Mouse (Mus musculus): ENCODE results near the gene Aars.
"Not testable (repeated sequence)": the region's sequence is repeated elsewhere in the genome, so short reads cannot be mapped to it uniquely, and the experiment has no call there.

Gene Aars

DNA sequence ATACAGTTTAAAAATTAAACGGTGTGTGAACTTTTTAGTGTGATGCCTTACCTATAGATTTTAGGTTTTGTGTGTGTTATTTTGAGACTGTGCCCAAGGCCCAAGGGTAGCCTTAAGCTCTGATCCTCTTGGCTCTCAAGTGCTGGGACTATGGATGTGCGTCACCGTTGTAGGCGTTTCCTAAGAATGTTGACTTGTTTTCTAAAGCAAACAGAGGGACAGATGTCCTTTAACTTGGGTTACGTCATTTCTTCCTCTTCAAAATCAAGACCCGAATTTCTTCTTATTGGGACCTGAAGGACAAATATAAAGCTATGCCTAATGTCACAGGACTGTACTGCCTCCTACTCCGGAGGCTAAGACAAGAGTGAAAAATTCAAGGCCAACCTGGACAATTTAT lies at the start of gene Aars:
Gene Aars, plus strand, starts transcription at position 229 of the 400 bp plus-strand sequence.
- DNase-seq (ENCODE audit: low spot score) = no peak

DNA sequence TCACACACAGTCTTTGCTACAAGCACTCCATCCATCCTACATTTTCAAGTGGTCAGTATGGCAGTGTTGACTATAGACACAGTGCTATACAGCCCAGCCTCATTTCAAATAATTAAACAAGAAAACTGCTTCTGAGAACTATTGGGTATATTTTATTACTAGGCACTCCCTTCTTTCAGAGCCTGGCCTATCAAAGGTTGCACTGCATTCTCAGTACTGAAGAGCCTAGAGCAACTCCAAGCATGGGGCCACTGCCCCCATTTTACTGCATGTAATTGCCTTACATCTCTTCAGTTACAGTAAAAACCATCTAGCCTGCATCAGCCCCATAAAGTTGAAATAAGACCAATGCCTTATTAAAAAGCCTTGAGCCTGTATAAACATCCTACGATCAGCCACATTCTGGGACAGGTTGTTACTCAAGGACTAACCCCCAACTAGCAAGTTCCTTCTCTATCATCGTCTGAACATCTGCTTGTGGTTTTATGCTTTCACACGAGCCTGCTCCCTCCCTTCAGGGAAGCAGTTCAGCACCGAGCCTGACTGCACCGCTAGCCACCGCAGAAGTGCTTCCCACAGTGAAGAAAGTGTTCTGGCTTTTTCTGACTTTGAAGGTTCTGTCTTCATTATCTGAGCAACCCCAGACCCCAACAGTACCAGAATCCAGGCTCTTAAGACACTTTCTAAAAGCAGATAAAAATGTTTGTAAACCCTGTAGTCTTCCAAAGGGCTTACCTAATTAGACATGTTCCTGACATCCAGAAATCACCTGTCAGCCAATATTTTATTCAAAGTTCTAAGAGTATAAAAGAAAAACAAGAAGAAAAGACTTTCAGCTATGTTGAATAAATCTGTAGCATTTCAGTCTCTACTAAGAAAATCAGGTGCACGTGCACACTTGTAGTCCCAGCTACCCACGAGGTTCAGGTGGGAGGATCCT lies 44.9 kb upstream of the Aars start:
- DNase-seq (ENCODE audit: low spot score) = no peak

DNA sequence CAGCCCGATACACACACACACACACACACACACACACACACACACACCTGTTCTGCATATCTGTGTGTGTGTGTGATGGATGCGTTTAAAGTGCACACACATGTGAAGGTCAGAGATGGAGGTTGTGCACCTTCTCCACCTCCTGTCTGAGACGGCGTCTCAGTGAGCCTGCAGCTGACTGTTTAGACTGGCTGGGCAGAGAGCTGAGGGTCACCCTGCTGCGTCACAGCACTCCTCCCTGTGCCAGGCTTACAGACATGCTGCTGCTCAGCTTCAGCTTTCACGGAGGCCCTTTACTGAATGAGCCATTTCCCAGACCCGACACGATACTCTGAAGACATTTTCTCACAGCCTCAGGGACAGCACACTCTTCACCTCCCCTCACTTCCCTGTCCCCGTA lies 42.9 kb upstream of the Aars start:
- no peak for DNase-seq (ENCODE audit: low spot score)

DNA sequence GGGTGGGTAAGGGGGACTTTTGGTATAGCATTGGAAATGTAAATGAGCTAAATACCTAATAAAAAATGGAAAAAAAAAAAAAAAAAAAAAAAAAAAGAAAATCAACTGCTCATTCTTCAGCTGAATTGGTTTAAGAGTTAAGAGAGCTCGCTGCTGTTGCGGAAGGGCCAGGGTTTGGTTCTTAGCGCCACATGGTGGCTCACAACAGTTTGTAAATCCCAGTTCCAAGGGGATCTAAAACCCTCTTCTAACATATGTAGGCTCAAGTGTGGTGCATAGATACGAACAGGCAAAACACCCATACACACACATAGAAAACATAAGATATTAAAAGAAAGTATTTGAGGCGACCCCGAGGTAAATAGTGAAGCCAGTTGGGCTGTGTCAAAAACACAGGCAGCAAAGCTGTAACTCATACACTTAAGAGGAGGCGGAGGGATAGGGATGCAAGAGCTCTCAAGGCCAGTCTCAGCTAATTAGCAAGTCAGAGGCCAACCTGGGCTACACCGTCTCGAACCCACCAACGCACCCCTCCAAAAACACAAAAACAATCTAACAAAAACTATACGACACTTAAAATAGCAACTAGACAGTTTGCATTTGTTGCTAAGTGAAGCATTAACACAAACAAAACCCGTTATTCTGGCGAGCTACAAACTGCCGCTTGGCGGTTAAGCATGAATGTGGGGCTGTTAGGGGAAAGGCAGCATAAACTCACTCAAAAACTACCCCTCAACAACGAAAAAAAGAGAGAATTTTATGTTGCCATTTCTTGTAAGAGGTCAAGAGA lies 36.1 kb upstream of the Aars start:
- DNase-seq (ENCODE audit: low spot score) = peak; percentile 11

- peak; percentile 88 for DNase-seq (ENCODE audit: low spot score)
Observed at GRCm38 (mm10) chr8:110997547-110998531, 35.1 kb upstream of the Aars start, which contains the start of gene Ddx19a. Gene Ddx19a (minus strand): TSS chr8:110997800.

GRCm38 (mm10) chr8:111010230-111010991 lies 22.5 kb upstream of the Aars start:
- DNase-seq (ENCODE audit: low spot score) = not testable (repeated sequence)

DNA sequence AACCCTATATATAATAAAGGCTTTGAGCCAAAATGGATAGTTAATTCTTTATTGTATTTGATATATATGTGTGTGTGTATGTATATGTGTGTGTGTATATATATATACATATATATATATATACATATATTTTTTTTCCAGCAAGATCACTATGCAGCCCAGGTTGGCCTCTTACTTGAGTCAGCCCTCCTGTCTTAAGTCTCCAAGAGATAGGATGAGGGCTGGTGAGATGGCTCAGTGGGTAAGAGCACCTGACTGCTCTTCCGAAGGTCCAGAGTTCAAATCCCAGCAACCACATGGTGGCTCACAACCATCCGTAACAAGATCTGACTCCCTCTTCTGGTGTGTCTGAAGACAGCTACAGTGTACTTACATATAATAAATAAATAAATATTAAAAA lies 6.3 kb upstream of the Aars start:
- not testable (repeated sequence) for DNase-seq (ENCODE audit: low spot score)

DNA sequence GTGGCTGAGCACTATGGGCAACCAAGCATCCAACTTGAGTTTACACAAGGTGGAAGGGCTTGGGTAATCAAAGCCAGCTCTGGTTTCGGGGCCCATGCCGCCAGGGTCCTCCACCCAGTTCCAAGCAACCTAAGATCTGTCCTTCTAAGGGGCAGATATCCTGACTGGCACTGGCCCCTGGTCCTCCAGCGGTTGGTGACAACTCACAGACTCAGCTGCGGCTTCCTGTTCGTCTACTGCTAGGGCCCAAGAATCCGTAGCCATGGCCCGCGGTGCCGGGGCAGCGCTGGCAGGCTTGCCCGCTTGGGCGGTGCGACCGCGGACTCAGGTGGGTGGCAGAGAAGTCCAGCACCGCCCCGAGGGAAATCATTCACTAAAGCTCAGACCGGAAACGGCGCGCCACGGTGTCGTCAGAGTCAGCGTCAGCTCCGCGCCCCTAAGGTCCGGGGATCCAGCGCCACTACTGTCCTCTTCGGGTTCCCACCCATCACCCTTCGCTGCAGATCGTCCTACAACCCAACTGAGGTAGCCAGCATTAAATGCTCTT lies 5.5 kb upstream of the Aars start:
- peak; percentile 84 for DNase-seq (ENCODE audit: low spot score)

GRCm38 (mm10) chr8:111029589-111029988 lies 3.4 kb upstream of the Aars start:
- DNase-seq (ENCODE audit: low spot score) = peak; percentile 17

- DNase-seq (ENCODE audit: low spot score) = no peak
Observed at GRCm38 (mm10) chr8:111030045-111030444, 2.9 kb upstream of the Aars start.

- DNase-seq (ENCODE audit: low spot score) = no peak
Observed at GRCm38 (mm10) chr8:111031572-111031971, 1.4 kb upstream of the Aars start, which contains the start of gene Ddx19b. Gene Ddx19b (minus strand): TSS chr8:111031751.

DNA sequence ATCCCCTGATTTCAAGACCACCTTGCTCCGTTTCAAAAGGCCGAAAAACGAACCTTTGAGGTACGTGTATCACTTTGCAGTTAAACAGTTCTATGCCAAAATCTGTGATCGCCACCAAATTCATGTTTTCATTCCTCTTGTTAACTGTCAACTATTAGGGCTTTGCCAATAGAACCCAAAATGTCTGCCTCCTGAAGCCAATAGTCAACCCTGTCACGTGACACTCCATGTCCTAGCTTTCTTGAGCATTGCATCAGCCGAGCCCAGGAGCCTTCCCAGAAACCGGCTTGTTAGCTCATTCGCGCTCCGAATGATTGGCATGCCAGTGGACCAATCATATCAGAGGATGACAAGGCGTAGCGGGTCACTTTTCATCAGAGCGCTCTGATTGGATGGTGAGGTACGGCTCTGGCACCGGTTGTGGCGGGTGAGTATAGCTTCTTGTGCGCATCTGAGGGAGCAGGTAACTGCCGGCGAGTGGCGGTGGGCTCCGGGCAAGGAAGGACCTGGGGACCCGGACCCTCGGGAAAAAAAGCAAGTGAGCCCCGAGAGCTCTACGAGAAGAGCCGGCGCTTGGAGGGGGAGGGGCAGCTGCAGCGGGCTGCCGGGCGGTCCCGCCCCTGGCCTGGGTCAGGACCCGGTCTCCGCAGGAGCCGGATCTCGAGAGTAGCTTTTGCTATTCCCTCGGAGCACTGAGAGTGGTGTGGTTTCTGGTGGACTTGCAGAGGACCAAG lies 705 bp downstream of the Aars start:
- peak; percentile 100 for DNase-seq (ENCODE audit: low spot score)

GRCm38 (mm10) chr8:111034276-111034675 lies 1.3 kb downstream of the Aars start:
- DNase-seq (ENCODE audit: low spot score) = peak; percentile 59

DNA sequence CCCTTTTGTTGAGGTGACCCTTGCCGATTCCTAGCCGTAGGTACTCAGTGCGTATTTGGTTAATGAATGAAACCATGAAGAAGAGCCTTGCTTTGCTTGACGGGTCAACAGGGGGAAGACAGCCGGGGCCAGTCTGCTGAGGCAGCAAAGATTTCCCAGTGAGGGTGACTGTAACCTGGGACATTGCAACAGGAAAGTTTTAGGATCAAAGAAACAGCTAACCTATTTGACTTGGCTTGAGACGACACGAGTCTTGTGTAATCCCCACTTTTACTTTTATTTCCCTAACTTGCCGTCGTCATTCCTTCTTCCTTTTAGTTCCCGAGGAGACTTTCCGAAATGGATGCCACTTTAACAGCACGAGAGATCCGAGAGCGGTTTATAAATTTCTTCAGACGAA lies 3.6 kb downstream of the Aars start:
- DNase-seq (ENCODE audit: low spot score) = no peak

DNA sequence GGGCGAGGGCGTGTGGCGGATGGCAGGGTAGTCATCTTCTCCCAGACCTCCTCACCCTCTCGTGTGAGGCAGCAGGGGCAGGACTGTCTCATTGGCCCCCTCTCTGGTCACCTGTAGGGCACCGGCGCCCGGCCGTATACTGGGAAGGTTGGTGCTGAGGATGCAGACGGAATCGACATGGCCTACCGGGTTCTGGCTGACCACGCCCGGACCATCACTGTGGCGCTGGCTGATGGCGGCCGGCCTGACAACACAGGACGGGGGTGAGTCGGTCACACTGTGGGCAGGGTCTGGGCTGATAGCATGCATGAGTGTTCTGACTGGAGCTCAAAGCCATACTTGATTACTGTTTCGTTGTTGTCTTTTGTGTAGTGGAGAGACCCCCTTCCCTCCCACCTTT lies 9.6 kb downstream of the Aars start:
- DNase-seq (ENCODE audit: low spot score) = no peak

- peak; percentile 30 for DNase-seq (ENCODE audit: low spot score)
Observed at GRCm38 (mm10) chr8:111044003-111044734, 11.2 kb downstream of the Aars start.

GRCm38 (mm10) chr8:111048694-111049093 lies 15.8 kb downstream of the Aars start:
- DNase-seq (ENCODE audit: low spot score) = no peak

DNA sequence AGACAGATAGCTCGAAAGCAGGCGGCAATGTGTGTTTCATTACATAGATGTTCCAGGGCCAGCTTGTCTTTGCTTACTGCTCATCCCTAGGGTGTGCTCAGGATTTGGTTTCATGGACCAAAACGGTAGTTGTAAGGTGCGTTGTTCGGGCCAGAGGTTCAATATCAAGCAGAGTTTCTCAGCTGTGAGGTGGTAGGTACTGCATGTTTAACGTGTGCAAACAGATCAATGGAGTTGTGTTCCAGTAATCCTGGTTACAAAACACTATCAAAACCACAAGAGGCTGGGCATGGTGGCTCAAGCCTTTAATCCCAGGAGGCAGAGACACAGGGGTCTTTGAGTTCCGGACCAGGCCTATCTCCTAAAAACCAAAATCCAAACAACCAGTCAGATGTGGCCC lies 16.2 kb downstream of the Aars start:
- DNase-seq (ENCODE audit: low spot score) = no peak

Measured in retina, embryonic 14.5 days (tissue).